Mouse (Mus musculus): ENCODE results near the gene Pak1ip1.

- no peak for TF ChIP-seq CTCF (conservative IDR thresholded peaks at IDR 0.05; ENCODE audit: low read length)
- no peak for TF ChIP-seq POU5F1 (IDR thresholded peaks at IDR 0.05; ENCODE audit: borderline replicate concordance, low read length)
- TF ChIP-seq NANOG (IDR thresholded peaks at IDR 0.05; ENCODE audit: borderline replicate concordance, low read length) = no peak
Measured at GRCm38 (mm10) chr13:40968564-40968963, 32.3 kb upstream of the Pak1ip1 start.

All from E14TG2a.4 (cell line).